Mouse (Mus musculus): ENCODE data around the gene Ttc1. TPM values are rescaled to one million over a fixed set of nuclear protein-coding genes. Genes with fewer than 3 reads are reported as not detected.
A peak's percentile ranks its signal among the peaks of the same experiment; 100 is the strongest.

Gene Ttc1
- 38.5 and 58.5 TPM in 2 replicates for total RNA-seq (2012; rRNA removed)

DNA sequence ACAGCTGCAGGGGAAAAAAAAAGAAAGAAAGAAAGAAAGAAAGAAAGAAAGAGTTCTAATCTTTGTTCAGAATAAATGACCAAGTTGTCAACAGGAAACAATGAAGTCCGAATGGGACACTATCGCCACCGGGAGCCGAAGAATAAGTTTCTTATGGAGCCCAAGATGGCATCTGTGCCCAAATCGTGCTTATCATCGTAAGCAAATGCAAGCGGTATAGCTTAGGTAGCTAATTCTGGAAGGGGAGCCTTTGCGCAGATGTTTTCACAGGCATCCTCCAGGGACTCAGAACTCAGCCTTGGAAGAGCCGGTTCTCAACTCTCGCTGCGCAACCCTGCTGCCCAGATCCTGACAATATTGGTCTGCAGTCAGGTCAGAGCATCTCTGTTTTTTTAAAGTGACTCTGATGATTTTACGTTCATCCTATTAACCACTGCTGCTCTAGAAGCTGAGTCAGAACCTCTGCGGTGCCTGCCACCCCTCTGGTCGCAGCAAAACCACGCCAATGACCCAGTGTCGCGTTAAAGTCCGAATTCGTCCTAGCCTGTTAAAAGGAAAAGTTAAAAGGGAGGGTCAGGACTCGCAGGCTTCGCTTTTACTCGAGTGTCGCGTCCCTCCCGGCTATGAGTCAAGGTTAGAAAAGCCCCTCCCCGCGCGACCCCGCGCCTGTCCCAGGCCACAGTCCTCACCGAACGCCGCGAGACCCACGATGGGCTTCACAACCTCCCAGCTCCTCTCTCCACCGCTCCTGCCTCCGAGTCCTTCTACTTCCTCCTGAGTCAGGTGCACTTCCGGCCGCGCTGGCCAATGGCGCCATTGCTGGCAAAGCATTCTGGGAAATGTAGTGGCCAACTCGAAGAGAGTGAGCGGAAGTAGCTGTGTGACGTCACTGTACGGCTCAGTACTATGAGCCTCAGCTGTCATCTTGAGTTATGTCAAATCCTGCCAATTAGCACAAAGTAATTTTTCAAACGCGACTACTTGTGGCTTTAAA lies at the start of gene Ttc1:
TSS of gene Ttc1 (minus strand) at position 776 of the 994 bp plus-strand sequence.
- H3K4me1 ChIP-seq (ENCODE audit: control insufficient read depth in 2 of 2, insufficient read depth in 2 of 2, low read length in 2 of 2, poor library complexity in 1 of 2): peaks cover 2 to 5% of the 10 kb centered on the region in 2 experiments; a peak in 1 of 4 replicates
- peak; percentile 43; the same call in 1 of the 2 replicates for TF ChIP-seq CHD2 (IDR thresholded peaks at IDR 0.05; ENCODE audit: low read depth, low read length)
- TF ChIP-seq ZNF384 (IDR thresholded peaks at IDR 0.05; ENCODE audit: low read depth, low read length): no peak
- peak; percentile 92 for TF ChIP-seq HCFC1 (IDR thresholded peaks at IDR 0.05; ENCODE audit: borderline replicate concordance, insufficient read depth, low read length)
- no peak for TF ChIP-seq MAFK (IDR thresholded peaks at IDR 0.05; ENCODE audit: insufficient read depth, low read depth, low read length)
- peaks cover 15% of the 10 kb centered on the region for H3K36me3 ChIP-seq (ENCODE audit: control insufficient read depth, insufficient read depth, low read length, poor library complexity, severe bottlenecking)
- peak; percentile 90 for DNase-seq (ENCODE audit: low read depth, low spot score)
- in situ Hi-C loops (cut with MboI; ENCODE audit: low sequenced_read_pairs in 2 of 2, unreplicated experiment in 2 of 2): no loop called here
- no peak within 1 kb of the TSS for H3K27ac ChIP-seq (ENCODE audit: insufficient read depth, low read depth, low read length, poor library complexity, severe bottlenecking)
- H3K4me3 ChIP-seq (ENCODE audit: insufficient read depth in 1 of 2, low read depth in 1 of 2, low read length in 2 of 2, poor library complexity in 1 of 2, severe bottlenecking in 1 of 2): peak within 1 kb of the TSS; percentile 82 to 94
- no peaks in the 10 kb centered on the region for H3K9me3 ChIP-seq (ENCODE audit: control insufficient read depth, insufficient read depth, low read depth, low read length)
- peak within 1 kb of the TSS; percentile 88 for H3K9ac ChIP-seq (ENCODE audit: insufficient read depth, low read depth, low read length, poor library complexity, severe bottlenecking)

- Histone ChIP-seq H3K27ac (ENCODE audit: insufficient read depth, low read depth, low read length, poor library complexity, severe bottlenecking) (no peak overlapping the region), H3K9ac (ENCODE audit: insufficient read depth, low read depth, low read length, poor library complexity, severe bottlenecking) (no peak overlapping the region), H3K4me3 (ENCODE audit: insufficient read depth in 1 of 2, low read depth in 1 of 2, low read length in 2 of 2, poor library complexity in 1 of 2, severe bottlenecking in 1 of 2) (no peak overlapping the region), H3K36me3 (ENCODE audit: control insufficient read depth, insufficient read depth, low read length, poor library complexity, severe bottlenecking) (no peaks in the 10 kb centered on the region), H3K9me3 (ENCODE audit: control insufficient read depth, insufficient read depth, low read depth, low read length) (no peaks in the 10 kb centered on the region), H3K4me1 (ENCODE audit: control insufficient read depth in 2 of 2, insufficient read depth in 2 of 2, low read length in 2 of 2, poor library complexity in 1 of 2) (no peaks in the 10 kb centered on the region)
- DNase-seq (ENCODE audit: low read depth, low spot score): no peak
- no peak for TF ChIP-seq CHD2 (IDR thresholded peaks at IDR 0.05; ENCODE audit: low read depth, low read length)
- TF ChIP-seq MAFK (IDR thresholded peaks at IDR 0.05; ENCODE audit: insufficient read depth, low read depth, low read length): no peak
- in situ Hi-C loops (cut with MboI; ENCODE audit: low sequenced_read_pairs in 2 of 2, unreplicated experiment in 2 of 2): no loop called here
Observed at GRCm38 (mm10) chr11:43795992-43796391, 48.2 kb upstream of the Ttc1 start.

DNA sequence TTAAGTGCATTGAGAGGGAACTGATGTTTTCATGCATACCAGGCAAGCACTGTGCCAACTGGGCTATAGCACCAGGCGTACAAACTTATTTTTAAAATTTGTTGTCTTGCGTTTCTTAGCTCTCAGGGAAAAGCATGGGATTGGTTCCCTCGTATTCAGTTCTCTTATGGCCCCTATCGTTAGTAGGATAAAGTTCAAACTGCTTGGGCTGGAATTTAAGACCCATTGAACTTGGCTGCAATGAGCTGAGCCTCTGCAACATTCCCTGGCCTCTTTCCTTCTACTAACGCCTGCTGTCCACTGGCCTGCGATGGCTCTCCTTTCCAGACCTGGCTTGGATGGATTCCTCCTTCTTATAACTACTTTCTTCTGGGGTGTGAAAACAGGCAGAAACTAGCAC lies 42.6 kb upstream of the Ttc1 start:
- no peak for DNase-seq (ENCODE audit: low read depth, low spot score)
- H3K36me3 ChIP-seq (ENCODE audit: control insufficient read depth, insufficient read depth, low read length, poor library complexity, severe bottlenecking): no peaks in the 10 kb centered on the region
- no peaks in the 10 kb centered on the region for H3K9me3 ChIP-seq (ENCODE audit: control insufficient read depth, insufficient read depth, low read depth, low read length)
- in situ Hi-C loops (cut with MboI; ENCODE audit: low sequenced_read_pairs in 2 of 2, unreplicated experiment in 2 of 2): no loop called here
- H3K4me3 ChIP-seq (ENCODE audit: insufficient read depth in 1 of 2, low read depth in 1 of 2, low read length in 2 of 2, poor library complexity in 1 of 2, severe bottlenecking in 1 of 2): no peak overlapping the region
- no peaks in the 10 kb centered on the region for H3K4me1 ChIP-seq (ENCODE audit: control insufficient read depth in 2 of 2, insufficient read depth in 2 of 2, low read length in 2 of 2, poor library complexity in 1 of 2)
- TF ChIP-seq CHD2 (IDR thresholded peaks at IDR 0.05; ENCODE audit: low read depth, low read length): no peak
- TF ChIP-seq HCFC1 (IDR thresholded peaks at IDR 0.05; ENCODE audit: borderline replicate concordance, insufficient read depth, low read length): no peak
- no peak for TF ChIP-seq MAFK (IDR thresholded peaks at IDR 0.05; ENCODE audit: insufficient read depth, low read depth, low read length)
- no peak for TF ChIP-seq ZC3H11A (IDR thresholded peaks at IDR 0.05; ENCODE audit: borderline replicate concordance, low read depth, low read length)
- TF ChIP-seq ZNF384 (IDR thresholded peaks at IDR 0.05; ENCODE audit: low read depth, low read length): no peak
- H3K9ac ChIP-seq (ENCODE audit: insufficient read depth, low read depth, low read length, poor library complexity, severe bottlenecking): no peak overlapping the region
- H3K27ac ChIP-seq (ENCODE audit: insufficient read depth, low read depth, low read length, poor library complexity, severe bottlenecking): no peak overlapping the region

GRCm38 (mm10) chr11:43783772-43784171 lies 36.0 kb upstream of the Ttc1 start:
- in situ Hi-C loops (cut with MboI; ENCODE audit: low sequenced_read_pairs in 2 of 2, unreplicated experiment in 2 of 2): loop anchor here in 1 of 2 experiments (5.0 kb wide), 1 partner anchor 544 kb away; no protein-coding TSS in a partner anchor
- Histone ChIP-seq H3K36me3 (ENCODE audit: control insufficient read depth, insufficient read depth, low read length, poor library complexity, severe bottlenecking) (no peaks in the 10 kb centered on the region), H3K9me3 (ENCODE audit: control insufficient read depth, insufficient read depth, low read depth, low read length) (no peaks in the 10 kb centered on the region), H3K27ac (ENCODE audit: insufficient read depth, low read depth, low read length, poor library complexity, severe bottlenecking) (no peak overlapping the region), H3K4me1 (ENCODE audit: control insufficient read depth in 2 of 2, insufficient read depth in 2 of 2, low read length in 2 of 2, poor library complexity in 1 of 2) (no peaks in the 10 kb centered on the region), H3K9ac (ENCODE audit: insufficient read depth, low read depth, low read length, poor library complexity, severe bottlenecking) (no peak overlapping the region), H3K4me3 (ENCODE audit: insufficient read depth in 1 of 2, low read depth in 1 of 2, low read length in 2 of 2, poor library complexity in 1 of 2, severe bottlenecking in 1 of 2) (no peak overlapping the region)
- TF ChIP-seq ZC3H11A (IDR thresholded peaks at IDR 0.05; ENCODE audit: borderline replicate concordance, low read depth, low read length) (peak; percentile 76), ZNF384 (IDR thresholded peaks at IDR 0.05; ENCODE audit: low read depth, low read length) (no peak), HCFC1 (IDR thresholded peaks at IDR 0.05; ENCODE audit: borderline replicate concordance, insufficient read depth, low read length) (no peak)
- peak; percentile 46 for DNase-seq (ENCODE audit: low read depth, low spot score)
